7 mouse cellular contexts compared by ENCODE assay signal in the genomic region with DNA sequence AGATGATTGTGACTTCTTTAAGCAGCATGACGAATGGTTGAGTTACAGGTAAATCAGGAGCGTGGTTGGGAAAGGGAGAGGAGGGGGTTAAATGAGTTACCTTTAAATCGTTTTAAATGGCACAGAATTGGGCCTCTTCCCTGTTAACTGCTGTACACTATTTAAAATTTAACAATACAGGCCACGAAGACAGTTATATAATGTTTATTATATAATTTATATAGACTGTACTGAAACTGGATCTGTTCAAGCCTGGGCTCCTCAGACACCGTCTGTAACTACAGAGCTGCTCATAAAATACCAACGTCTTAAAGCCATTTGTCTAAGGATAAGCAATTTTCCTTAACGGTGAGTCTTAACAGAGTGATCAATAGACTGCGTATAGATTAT. TPM values are rescaled to one million over a fixed set of nuclear protein-coding genes. Genes with fewer than 3 reads are reported as not detected.
DNase-seq lines count a peak whose midpoint lies in the region; ATAC-seq and TF ChIP-seq lines count a peak whose summit lies in the region.

No protein-coding gene starts in this region.

- 0 out of 2 replicates have a peak, but pooled peaks cover 12% of the 10 kb centered on the region for H3K4me1 ChIP-seq in lung, postnatal 0 days (ENCODE audit: insufficient read depth, low read depth, low read length)
- H3K4me1 ChIP-seq in forebrain, embryonic 12.5 days, result peaks cover 55% of the 10 kb centered on the region
- H3K4me1 ChIP-seq in limb, embryonic 13.5 days, result peaks cover 44% of the 10 kb centered on the region
- H3K4me1 ChIP-seq in stomach, embryonic 15.5 days, result peaks cover 27% of the 10 kb centered on the region

- no peak for ATAC-seq in lung, postnatal 0 days
- ATAC-seq in forebrain, embryonic 12.5 days (ENCODE audit: low FRiP score), result no peak
- no peak for ATAC-seq in limb, embryonic 13.5 days (ENCODE audit: low FRiP score, low read depth)
- ATAC-seq in stomach, embryonic 15.5 days (ENCODE audit: insufficient read depth, low FRiP score, low read depth), result no peak

- no peak for DNase-seq in lung, postnatal 0 days (ENCODE audit: low spot score)
- DNase-seq in lung, postnatal 10 days, result no peak
- DNase-seq in left cerebral cortex, postnatal 36 days (ENCODE audit: low spot score in 2 of 2), result no peak
- no peak for DNase-seq in left cerebral cortex, postnatal 4 days

- intact Hi-C loops in left cerebral cortex, postnatal 36 days (cut with DNase I), result no loop called here
- intact Hi-C loops in left cerebral cortex, postnatal 4 days (cut with DNase I), result loop anchor here (10.0 kb wide), 1 partner anchor 249 kb away; the partner anchor contains the start of genes 2310033P09Rik and Mrpl55

- WGBS in lung, postnatal 0 days, result 24% methylated on average over 8 of the region's 8 CpGs
- WGBS in forebrain, embryonic 12.5 days, result 24% methylated on average over 8 of the region's 8 CpGs
- WGBS in limb, embryonic 13.5 days, result 17% methylated on average over 8 of the region's 8 CpGs
- WGBS in stomach, embryonic 15.5 days, result 13% methylated on average over 8 of the region's 8 CpGs

- H3K27me3 ChIP-seq in lung, postnatal 0 days (replicated peaks; ENCODE audit: insufficient read depth, low read length), result 0 out of 2 replicates have a peak, but pooled peaks cover 1% of the 10 kb centered on the region
- H3K27me3 ChIP-seq in forebrain, embryonic 12.5 days, result no peaks in the 10 kb centered on the region
- peaks cover 21% of the 10 kb centered on the region for H3K27me3 ChIP-seq in limb, embryonic 13.5 days
- H3K27me3 ChIP-seq in stomach, embryonic 15.5 days (replicated peaks), result no peaks in the 10 kb centered on the region

- peaks cover 11% of the 10 kb centered on the region; the same call in 1 of the 2 replicates for H3K36me3 ChIP-seq in lung, postnatal 0 days (ENCODE audit: insufficient read depth, low read length)
- peaks cover 9% of the 10 kb centered on the region for H3K36me3 ChIP-seq in forebrain, embryonic 12.5 days (replicated peaks)
- H3K36me3 ChIP-seq in limb, embryonic 13.5 days, result peaks cover 14% of the 10 kb centered on the region
- H3K36me3 ChIP-seq in stomach, embryonic 15.5 days, result peaks cover 8% of the 10 kb centered on the region; the same call in 1 of the 2 replicates

- no peak for TF ChIP-seq EP300 in lung, postnatal 0 days (IDR thresholded peaks at IDR 0.05)

- TF ChIP-seq CTCF in lung, postnatal 0 days (IDR thresholded peaks at IDR 0.05), result no peak

- peak overlapping the region; percentile 97; the same call in 1 of the 2 replicates for H3K27ac ChIP-seq in lung, postnatal 0 days (ENCODE audit: low read length)
- peak overlapping the region; percentile 100 for H3K27ac ChIP-seq in forebrain, embryonic 12.5 days
- peak overlapping the region; percentile 99; the same call in 1 of the 2 replicates for H3K27ac ChIP-seq in limb, embryonic 13.5 days
- peak overlapping the region; percentile 100 for H3K27ac ChIP-seq in stomach, embryonic 15.5 days

- H3K4me2 ChIP-seq in lung, postnatal 0 days (replicated peaks; ENCODE audit: low read depth, low read length), result peak overlapping the region; percentile 70
- peak overlapping the region; percentile 78 for H3K4me2 ChIP-seq in forebrain, embryonic 12.5 days
- H3K4me2 ChIP-seq in limb, embryonic 13.5 days (replicated peaks), result peak overlapping the region; percentile 85
- peak overlapping the region; percentile 95 for H3K4me2 ChIP-seq in stomach, embryonic 15.5 days

- H3K9me3 ChIP-seq in lung, postnatal 0 days (ENCODE audit: low read length), result no peaks in the 10 kb centered on the region
- no peaks in the 10 kb centered on the region for H3K9me3 ChIP-seq in forebrain, embryonic 12.5 days
- H3K9me3 ChIP-seq in limb, embryonic 13.5 days, result no peaks in the 10 kb centered on the region
- no peaks in the 10 kb centered on the region for H3K9me3 ChIP-seq in stomach, embryonic 15.5 days

- H3K4me3 ChIP-seq in lung, postnatal 0 days (ENCODE audit: low read depth, low read length), result peak overlapping the region; percentile 62
- peak overlapping the region; percentile 71 for H3K4me3 ChIP-seq in forebrain, embryonic 12.5 days (replicated peaks)
- H3K4me3 ChIP-seq in limb, embryonic 13.5 days, result peak overlapping the region; percentile 84
- H3K4me3 ChIP-seq in stomach, embryonic 15.5 days (replicated peaks), result peak overlapping the region; percentile 60

- H3K9ac ChIP-seq in lung, postnatal 0 days (replicated peaks; ENCODE audit: low read depth), result peak overlapping the region; percentile 69; the same call in 1 of the 2 replicates
- H3K9ac ChIP-seq in forebrain, embryonic 12.5 days, result peak overlapping the region; percentile 96
- H3K9ac ChIP-seq in limb, embryonic 13.5 days, result peak overlapping the region; percentile 96
- peak overlapping the region; percentile 62 for H3K9ac ChIP-seq in stomach, embryonic 15.5 days

RNA-seq across cellular contexts. Expression of gene Hist3h2a, which starts 1.4 kb away (rescaled TPM):
- polyA plus RNA-seq in lung, postnatal 0 days (2015; fragmentation: Nextera tagmentation; extraction: Ambion mirVana), result 21.6 and 28.6 TPM in 2 replicates
- 91.9 and 92.9 TPM in 2 replicates for polyA plus RNA-seq in forebrain, embryonic 12.5 days (2016; fragmentation: Nextera tagmentation; extraction: Ambion mirVana)
- 29.6 and 29.9 TPM in 2 replicates for polyA plus RNA-seq in limb, embryonic 13.5 days (2015; fragmentation: Nextera tagmentation; extraction: Ambion mirVana)
- polyA plus RNA-seq in stomach, embryonic 15.5 days (2015; fragmentation: Nextera tagmentation; extraction: Ambion mirVana), result 29.6 and 32.2 TPM in 2 replicates
- total RNA-seq in left cerebral cortex, postnatal 36 days (2021), result 10 to 100 TPM; 60.9 to 64.1 TPM
- total RNA-seq in left cerebral cortex, postnatal 4 days (2021), result 100 to 1,000 TPM in 1 of 2 experiments, 10 to 100 TPM in 1; 95.0 to 101 TPM

RNA-seq across cellular contexts. Expression of gene Trim17, which starts 1.4 kb away (rescaled TPM):
- polyA plus RNA-seq in lung, postnatal 0 days (2015; fragmentation: Nextera tagmentation; extraction: Ambion mirVana), result 0.62 and 0.83 TPM in 2 replicates
- polyA plus RNA-seq in forebrain, embryonic 12.5 days (2016; fragmentation: Nextera tagmentation; extraction: Ambion mirVana), result 0.89 and 1.0 TPM in 2 replicates
- 0.87 and 1.7 TPM in 2 replicates for polyA plus RNA-seq in limb, embryonic 13.5 days (2015; fragmentation: Nextera tagmentation; extraction: Ambion mirVana)
- 0.19 and 0.28 TPM in 2 replicates for polyA plus RNA-seq in stomach, embryonic 15.5 days (2015; fragmentation: Nextera tagmentation; extraction: Ambion mirVana)
- total RNA-seq in left cerebral cortex, postnatal 36 days (2021), result 1 to 10 TPM; 4.8 to 5.7 TPM
- 1 to 10 TPM; 1.8 to 2.0 TPM for total RNA-seq in left cerebral cortex, postnatal 4 days (2021)

RNA-seq across cellular contexts. Expression of gene Hist3h2ba, which starts 7.1 kb away (rescaled TPM):
- 2.6 TPM in 2 replicates for polyA plus RNA-seq in lung, postnatal 0 days (2015; fragmentation: Nextera tagmentation; extraction: Ambion mirVana)
- polyA plus RNA-seq in forebrain, embryonic 12.5 days (2016; fragmentation: Nextera tagmentation; extraction: Ambion mirVana), result 185 and 187 TPM in 2 replicates
- polyA plus RNA-seq in limb, embryonic 13.5 days (2015; fragmentation: Nextera tagmentation; extraction: Ambion mirVana), result 35.8 and 40.7 TPM in 2 replicates
- polyA plus RNA-seq in stomach, embryonic 15.5 days (2015; fragmentation: Nextera tagmentation; extraction: Ambion mirVana), result 42.0 and 45.8 TPM in 2 replicates
- total RNA-seq in left cerebral cortex, postnatal 36 days (2021), result 100 to 1,000 TPM; 103 to 124 TPM
- total RNA-seq in left cerebral cortex, postnatal 4 days (2021), result 100 to 1,000 TPM; 299 to 314 TPM

RNA-seq across cellular contexts. Expression of gene Rnf187, which starts 17.1 kb away (rescaled TPM):
- 168 and 169 TPM in 2 replicates for polyA plus RNA-seq in lung, postnatal 0 days (2015; fragmentation: Nextera tagmentation; extraction: Ambion mirVana)
- polyA plus RNA-seq in forebrain, embryonic 12.5 days (2016; fragmentation: Nextera tagmentation; extraction: Ambion mirVana), result 403 and 431 TPM in 2 replicates
- 245 and 261 TPM in 2 replicates for polyA plus RNA-seq in limb, embryonic 13.5 days (2015; fragmentation: Nextera tagmentation; extraction: Ambion mirVana)
- polyA plus RNA-seq in stomach, embryonic 15.5 days (2015; fragmentation: Nextera tagmentation; extraction: Ambion mirVana), result 229 and 235 TPM in 2 replicates
- total RNA-seq in left cerebral cortex, postnatal 36 days (2021), result 100 to 1,000 TPM; 450 to 542 TPM
- total RNA-seq in left cerebral cortex, postnatal 4 days (2021), result 100 to 1,000 TPM; 386 to 426 TPM

RNA-seq across cellular contexts. Expression of gene Trim11, which starts 22.0 kb away (rescaled TPM):
- 19.1 and 20.2 TPM in 2 replicates for polyA plus RNA-seq in lung, postnatal 0 days (2015; fragmentation: Nextera tagmentation; extraction: Ambion mirVana)
- polyA plus RNA-seq in forebrain, embryonic 12.5 days (2016; fragmentation: Nextera tagmentation; extraction: Ambion mirVana), result 19.2 and 20.9 TPM in 2 replicates
- 23.8 and 24.0 TPM in 2 replicates for polyA plus RNA-seq in limb, embryonic 13.5 days (2015; fragmentation: Nextera tagmentation; extraction: Ambion mirVana)
- 17.9 and 19.1 TPM in 2 replicates for polyA plus RNA-seq in stomach, embryonic 15.5 days (2015; fragmentation: Nextera tagmentation; extraction: Ambion mirVana)
- 10 to 100 TPM; 21.0 to 24.9 TPM for total RNA-seq in left cerebral cortex, postnatal 36 days (2021)
- total RNA-seq in left cerebral cortex, postnatal 4 days (2021), result 10 to 100 TPM; 26.0 to 27.0 TPM

Comparison
In these comparisons a context has a peak if more than half of its experiments do, and no peak if none do; other contexts are left out.
1. RNA of gene Hist3h2ba, which starts 7.1 kb away (polyA plus RNA-seq): 185 to 187 TPM in forebrain, embryonic 12.5 days, 42.0 to 45.8 TPM in stomach, embryonic 15.5 days and 35.8 to 40.7 TPM in limb, embryonic 13.5 days; 2.6 TPM in lung, postnatal 0 days; every median in the first group is over 10 times any median in the second.
2. Peak in every context shown above with its lines, with median percentiles within 50 percentile points of each other: H3K27ac ChIP-seq, H3K4me2 ChIP-seq, H3K4me3 ChIP-seq and H3K9ac ChIP-seq.